Mouse (Mus musculus): ENCODE measurements around the gene Marco.

- TF ChIP-seq CTCF (IDR thresholded peaks at IDR 0.05; ENCODE audit: low read depth, low read length), result no peak
- TF ChIP-seq POLR2A (IDR thresholded peaks at IDR 0.05; ENCODE audit: borderline replicate concordance, low read depth, low read length), result no peak
Measured at GRCm38 (mm10) chr1:120517618-120518017, 12.8 kb upstream of the Marco start.
